Mouse (Mus musculus): Measurements from ENCODE around the gene Rptor. TPM values are rescaled to one million over a fixed set of nuclear protein-coding genes. Genes with fewer than 3 reads are reported as not detected.

Gene Rptor
- total and polyA plus RNA-seq, 2 experiments = 11.2 to 18.4 TPM

DNA sequence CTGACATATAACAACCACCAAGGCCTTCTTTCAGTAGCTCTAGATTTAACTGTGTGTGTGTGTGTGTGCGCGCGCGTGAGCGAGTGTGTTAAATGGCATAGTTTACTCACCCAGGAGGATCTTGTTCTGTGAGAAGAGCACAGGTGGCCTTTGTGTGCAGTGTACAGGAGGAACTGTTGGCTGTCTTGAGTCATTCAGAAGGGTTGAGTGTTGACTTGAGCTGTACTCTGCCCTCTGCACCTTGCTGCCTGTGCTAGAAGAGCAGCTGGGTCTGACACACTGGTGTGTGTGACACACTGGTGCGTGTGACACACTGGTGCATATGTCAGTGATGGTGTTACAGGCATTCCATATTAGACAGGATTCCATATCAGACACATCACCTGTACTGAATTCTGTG, 8.8 kb downstream of the Rptor start:
- no peak overlapping the region for H3K27ac ChIP-seq (replicated peaks; ENCODE audit: insufficient read depth, low read depth, low read length)
- peaks cover 47% of the 10 kb centered on the region for H3K79me2 ChIP-seq (ENCODE audit: control insufficient read depth, insufficient read depth, low read length)
- H3K9ac ChIP-seq (ENCODE audit: low read depth, low read length) = no peak overlapping the region
- no peak overlapping the region for H3K4me3 ChIP-seq (ENCODE audit: insufficient read depth, low read depth, low read length)
- H3K36me3 ChIP-seq (ENCODE audit: control insufficient read depth, insufficient read depth, low read length) = no peaks in the 10 kb centered on the region
- H3K27me3 ChIP-seq (ENCODE audit: control insufficient read depth, insufficient read depth, low read length) = no peaks in the 10 kb centered on the region
- DNase-seq (ENCODE audit: extremely low read depth, low read depth, low spot score) = no peak
- H3K4me1 ChIP-seq (ENCODE audit: control insufficient read depth, insufficient read depth, low read length) = peaks cover 16% of the 10 kb centered on the region
- TF ChIP-seq CTCF (IDR thresholded peaks at IDR 0.05; ENCODE audit: low read depth, low read length) (no peak), POLR2A (IDR thresholded peaks at IDR 0.05; ENCODE audit: extremely low read depth, insufficient read depth, low read length) (no peak)
- over 99% methylated on average over 6 of the region's 6 CpGs for WGBS

DNA sequence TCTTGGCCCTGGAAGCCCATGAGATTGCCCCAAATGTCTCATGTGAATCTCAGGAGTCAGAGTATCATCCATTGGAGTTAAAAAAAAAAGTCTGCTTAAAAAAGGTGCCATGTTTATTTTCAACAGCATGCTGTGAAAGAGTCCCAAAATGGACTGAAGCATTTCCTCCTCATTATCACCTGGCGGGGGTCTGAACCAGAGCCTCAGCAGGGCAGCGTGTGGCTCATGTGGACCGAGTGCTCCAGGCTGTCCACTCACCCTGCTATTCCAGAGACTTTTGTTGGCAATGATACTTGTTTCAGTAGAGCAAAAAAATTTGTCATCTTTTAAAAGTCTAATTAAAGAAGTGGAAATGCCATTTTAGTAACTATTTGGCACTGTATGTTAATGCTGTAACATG, 9.5 kb downstream of the Rptor start:
- TF ChIP-seq CTCF (IDR thresholded peaks at IDR 0.05; ENCODE audit: low read depth, low read length) (no peak), POLR2A (IDR thresholded peaks at IDR 0.05; ENCODE audit: extremely low read depth, insufficient read depth, low read length) (no peak)
- H3K27me3 ChIP-seq (ENCODE audit: control insufficient read depth, insufficient read depth, low read length) = no peaks in the 10 kb centered on the region
- no peak for DNase-seq (ENCODE audit: extremely low read depth, low read depth, low spot score)
- peaks cover 16% of the 10 kb centered on the region for H3K4me1 ChIP-seq (ENCODE audit: control insufficient read depth, insufficient read depth, low read length)
- H3K4me3 ChIP-seq (ENCODE audit: insufficient read depth, low read depth, low read length) = no peak overlapping the region
- no peaks in the 10 kb centered on the region for H3K36me3 ChIP-seq (ENCODE audit: control insufficient read depth, insufficient read depth, low read length)
- 92% methylated on average over 3 of the region's 3 CpGs for WGBS
- H3K27ac ChIP-seq (replicated peaks; ENCODE audit: insufficient read depth, low read depth, low read length) = no peak overlapping the region
- no peak overlapping the region for H3K9ac ChIP-seq (ENCODE audit: low read depth, low read length)
- peaks cover 43% of the 10 kb centered on the region for H3K79me2 ChIP-seq (ENCODE audit: control insufficient read depth, insufficient read depth, low read length)

DNA sequence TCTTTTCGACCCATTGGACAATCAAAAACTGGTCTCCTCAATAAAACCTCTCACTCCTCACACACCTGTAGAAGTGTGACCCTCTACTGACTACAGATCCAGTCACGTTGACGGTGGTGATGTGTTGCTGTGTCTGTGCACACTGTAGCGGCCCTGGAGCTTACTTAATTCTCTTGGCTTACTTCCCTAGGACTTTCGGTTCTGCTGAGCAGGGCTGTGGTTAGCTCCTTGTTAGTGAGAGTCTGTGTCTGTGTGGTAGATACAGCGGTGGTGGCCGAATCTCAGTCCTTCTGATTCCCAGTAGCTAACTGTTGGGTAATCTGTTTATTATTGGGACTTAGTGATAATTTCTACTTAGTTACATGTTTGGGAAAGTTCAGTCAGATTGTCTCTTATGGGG, 12.4 kb downstream of the Rptor start:
- TF ChIP-seq CTCF (IDR thresholded peaks at IDR 0.05; ENCODE audit: low read depth, low read length) (no peak), POLR2A (IDR thresholded peaks at IDR 0.05; ENCODE audit: extremely low read depth, insufficient read depth, low read length) (no peak)
- no peaks in the 10 kb centered on the region for H3K27me3 ChIP-seq (ENCODE audit: control insufficient read depth, insufficient read depth, low read length)

GRCm38 (mm10) chr11:119618763-119619162, 16.1 kb downstream of the Rptor start:
- Histone ChIP-seq H3K36me3 (ENCODE audit: control insufficient read depth, insufficient read depth, low read length) (no peaks in the 10 kb centered on the region), H3K9ac (ENCODE audit: low read depth, low read length) (no peak overlapping the region), H3K27me3 (ENCODE audit: control insufficient read depth, insufficient read depth, low read length) (no peaks in the 10 kb centered on the region), H3K79me2 (ENCODE audit: control insufficient read depth, insufficient read depth, low read length) (peaks cover 42% of the 10 kb centered on the region), H3K4me3 (ENCODE audit: insufficient read depth, low read depth, low read length) (no peak overlapping the region), H3K27ac (replicated peaks; ENCODE audit: insufficient read depth, low read depth, low read length) (no peak overlapping the region), H3K4me1 (ENCODE audit: control insufficient read depth, insufficient read depth, low read length) (peaks cover 15% of the 10 kb centered on the region)
- TF ChIP-seq CTCF (IDR thresholded peaks at IDR 0.05; ENCODE audit: low read depth, low read length) (peak; percentile 74), POLR2A (IDR thresholded peaks at IDR 0.05; ENCODE audit: extremely low read depth, insufficient read depth, low read length) (no peak)
- no peak for DNase-seq (ENCODE audit: extremely low read depth, low read depth, low spot score)
- 45% methylated on average over 5 of the region's 5 CpGs for WGBS

More for the DNA sequence above, 12.4 kb downstream of the Rptor start:
- 36% methylated on average over 7 of the region's 7 CpGs for WGBS
- H3K4me1 ChIP-seq (ENCODE audit: control insufficient read depth, insufficient read depth, low read length) = peaks cover 16% of the 10 kb centered on the region
- H3K36me3 ChIP-seq (ENCODE audit: control insufficient read depth, insufficient read depth, low read length) = no peaks in the 10 kb centered on the region
- H3K4me3 ChIP-seq (ENCODE audit: insufficient read depth, low read depth, low read length) = no peak overlapping the region
- peaks cover 30% of the 10 kb centered on the region for H3K79me2 ChIP-seq (ENCODE audit: control insufficient read depth, insufficient read depth, low read length)
- DNase-seq (ENCODE audit: extremely low read depth, low read depth, low spot score) = peak; percentile 55
- no peak overlapping the region for H3K27ac ChIP-seq (replicated peaks; ENCODE audit: insufficient read depth, low read depth, low read length)
- H3K9ac ChIP-seq (ENCODE audit: low read depth, low read length) = no peak overlapping the region

GRCm38 (mm10) chr11:119621266-119621665, 18.6 kb downstream of the Rptor start:
- Histone ChIP-seq H3K36me3 (ENCODE audit: control insufficient read depth, insufficient read depth, low read length) (no peaks in the 10 kb centered on the region), H3K27me3 (ENCODE audit: control insufficient read depth, insufficient read depth, low read length) (no peaks in the 10 kb centered on the region), H3K27ac (replicated peaks; ENCODE audit: insufficient read depth, low read depth, low read length) (no peak overlapping the region), H3K4me1 (ENCODE audit: control insufficient read depth, insufficient read depth, low read length) (peaks cover 3% of the 10 kb centered on the region; the same call in 1 of the 2 replicates), H3K9ac (ENCODE audit: low read depth, low read length) (no peak overlapping the region), H3K4me3 (ENCODE audit: insufficient read depth, low read depth, low read length) (no peak overlapping the region), H3K79me2 (ENCODE audit: control insufficient read depth, insufficient read depth, low read length) (peaks cover 54% of the 10 kb centered on the region)
- TF ChIP-seq POLR2A (IDR thresholded peaks at IDR 0.05; ENCODE audit: extremely low read depth, insufficient read depth, low read length) (no peak), CTCF (IDR thresholded peaks at IDR 0.05; ENCODE audit: low read depth, low read length) (no peak)
- WGBS = 92% methylated on average over 3 of the region's 3 CpGs
- no peak for DNase-seq (ENCODE audit: extremely low read depth, low read depth, low spot score)

DNA sequence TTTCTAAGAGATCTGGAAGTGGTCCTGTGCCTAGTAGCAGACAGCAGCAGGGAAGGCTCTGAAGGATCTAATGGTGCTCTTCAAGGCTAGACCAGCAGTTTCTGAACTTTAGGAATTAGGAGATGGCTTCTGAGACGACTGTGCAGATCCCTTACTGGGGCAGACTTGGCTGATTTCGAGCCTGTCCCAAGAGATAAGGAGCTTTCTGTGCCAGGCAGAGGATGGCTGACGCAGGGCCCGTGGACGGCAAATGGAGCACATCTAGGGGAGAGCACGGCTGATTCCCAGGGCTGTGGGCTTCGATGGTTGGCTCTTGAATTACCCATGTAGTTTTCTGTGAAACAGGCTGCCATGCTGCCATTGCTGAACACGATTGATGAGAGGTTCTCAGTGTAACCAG, 21.1 kb downstream of the Rptor start:
- H3K4me1 ChIP-seq (ENCODE audit: control insufficient read depth, insufficient read depth, low read length) = peaks cover 3% of the 10 kb centered on the region; the same call in 1 of the 2 replicates
- TF ChIP-seq POLR2A (IDR thresholded peaks at IDR 0.05; ENCODE audit: extremely low read depth, insufficient read depth, low read length) (no peak), CTCF (IDR thresholded peaks at IDR 0.05; ENCODE audit: low read depth, low read length) (no peak)
- H3K4me3 ChIP-seq (ENCODE audit: insufficient read depth, low read depth, low read length) = no peak overlapping the region
- DNase-seq (ENCODE audit: extremely low read depth, low read depth, low spot score) = no peak
- no peak overlapping the region for H3K9ac ChIP-seq (ENCODE audit: low read depth, low read length)
- no peaks in the 10 kb centered on the region for H3K27me3 ChIP-seq (ENCODE audit: control insufficient read depth, insufficient read depth, low read length)
- no peaks in the 10 kb centered on the region for H3K36me3 ChIP-seq (ENCODE audit: control insufficient read depth, insufficient read depth, low read length)
- H3K79me2 ChIP-seq (ENCODE audit: control insufficient read depth, insufficient read depth, low read length) = peaks cover 51% of the 10 kb centered on the region
- WGBS = 84% methylated on average over 8 of the region's 8 CpGs
- no peak overlapping the region for H3K27ac ChIP-seq (replicated peaks; ENCODE audit: insufficient read depth, low read depth, low read length)

Data from liver, adult 2 months (tissue).